Mouse (Mus musculus): ENCODE results near the gene Ergic1. TPM values are rescaled to one million over a fixed set of nuclear protein-coding genes. Genes with fewer than 3 reads are reported as not detected.

The Ergic1 gene
- total RNA-seq, 4 experiments from 2014 or later = 118 to 152 (median 136) TPM

GRCm38 (mm10) chr17:26659573-26659915, 98.3 kb downstream of the Ergic1 start:
- no peak for DNase-seq (ENCODE audit: low spot score in 2 of 2)

GRCm38 (mm10) chr17:26660192-26660912, 99.1 kb downstream of the Ergic1 start:
- DNase-seq (ENCODE audit: low spot score in 2 of 2) = peak; percentile 84 to 91

- DNase-seq (ENCODE audit: low spot score in 2 of 2) = no peak
These were observed 100.9 kb downstream of the Ergic1 start for GRCm38 (mm10) chr17:26662204-26662603.

GRCm38 (mm10) chr17:26662978-26663683, 101.8 kb downstream of the Ergic1 start, which contains the start of gene Atp6v0e:
TSS of gene Atp6v0e (plus strand) at chr17:26663231.
- peak; percentile 93 to 94 for DNase-seq (ENCODE audit: low spot score in 2 of 2)

GRCm38 (mm10) chr17:26665600-26665999, 104.3 kb downstream of the Ergic1 start:
- DNase-seq (ENCODE audit: low spot score in 2 of 2) = no peak

GRCm38 (mm10) chr17:26671268-26671667, 110.0 kb downstream of the Ergic1 start:
- DNase-seq (ENCODE audit: low spot score in 2 of 2) = no peak

GRCm38 (mm10) chr17:26675845-26676244, 114.6 kb downstream of the Ergic1 start:
- no peak for DNase-seq (ENCODE audit: low spot score in 2 of 2)

- peak; percentile 88 for DNase-seq (ENCODE audit: low spot score in 2 of 2)
These were observed 114.9 kb downstream of the Ergic1 start for GRCm38 (mm10) chr17:26676252-26676615.

GRCm38 (mm10) chr17:26676616-26677376, 115.5 kb downstream of the Ergic1 start:
- peak in 1 of 2 experiments; percentile 71 for DNase-seq (ENCODE audit: low spot score in 2 of 2)

- no peak for DNase-seq (ENCODE audit: low spot score in 2 of 2)
These were observed 116.7 kb downstream of the Ergic1 start for GRCm38 (mm10) chr17:26677711-26678637.

- no peak for DNase-seq (ENCODE audit: low spot score in 2 of 2)
These were observed 120.0 kb downstream of the Ergic1 start for GRCm38 (mm10) chr17:26681276-26681675.

GRCm38 (mm10) chr17:26686334-26687000, 125.2 kb downstream of the Ergic1 start:
- DNase-seq (ENCODE audit: low spot score in 2 of 2) = no peak

- DNase-seq (ENCODE audit: low spot score in 2 of 2) = peak in 1 of 2 experiments; percentile 60
These were observed 127.8 kb downstream of the Ergic1 start for GRCm38 (mm10) chr17:26688795-26689735.

GRCm38 (mm10) chr17:26689810-26690209, 128.5 kb downstream of the Ergic1 start:
- DNase-seq (ENCODE audit: low spot score in 2 of 2) = no peak

- DNase-seq (ENCODE audit: low spot score in 2 of 2) = no peak
These were observed 128.9 kb downstream of the Ergic1 start for GRCm38 (mm10) chr17:26690236-26690635.

- no peak for DNase-seq (ENCODE audit: low spot score in 2 of 2)
These were observed 129.8 kb downstream of the Ergic1 start for GRCm38 (mm10) chr17:26691110-26691509.

- DNase-seq (ENCODE audit: low spot score in 2 of 2) = peak in 1 of 2 experiments; percentile 61
These were observed 132.1 kb downstream of the Ergic1 start for GRCm38 (mm10) chr17:26693424-26693823.

GRCm38 (mm10) chr17:26694171-26694570, 132.9 kb downstream of the Ergic1 start:
- peak in 1 of 2 experiments; percentile 57 for DNase-seq (ENCODE audit: low spot score in 2 of 2)

- DNase-seq (ENCODE audit: low spot score in 2 of 2) = no peak
These were observed 133.9 kb downstream of the Ergic1 start for GRCm38 (mm10) chr17:26695193-26695592.
